Mouse (Mus musculus): ENCODE data around the gene Rabep2.

GRCm38 (mm10) chr7:126474486-126474955 is 46.0 kb downstream of the Rabep2 start:
- TF ChIP-seq CTCF (IDR thresholded peaks at IDR 0.05; ENCODE audit: control insufficient read depth, insufficient read depth, insufficient replicate concordance, low read depth, low read length) (no peak), POLR2A (IDR thresholded peaks at IDR 0.05; ENCODE audit: control insufficient read depth, low read depth, low read length) (no peak)
